Mouse (Mus musculus) spleen, adult 2 months (tissue): ENCODE results near the gene Slc12a8. TPM values are rescaled to one million over a fixed set of nuclear protein-coding genes. Genes with fewer than 3 reads are reported as not detected.

Experiments
- DNase-seq, 2 experiments: peaks; one replicate each; pipeline versions ENCODE4 v3.0.0 to v3.0.0-alpha.2; 2012 to 2021; ENCODE audit warnings: low spot score in 2 of 2, low read depth in 1 of 2
- H3K27ac ChIP-seq: fragments of 200-500 bp; 2 replicates; pipeline ENCODE4 v1.5.1; 2012; ENCODE audit warnings: low read length, inconsistent platforms; ENCODE audit not compliant: insufficient read depth
- H3K27me3 ChIP-seq: fragments of 200-500 bp; 2 replicates; pipeline ENCODE4 v1.6.1; 2012; ENCODE audit warnings: mild to moderate bottlenecking, moderate library complexity, low read length, inconsistent platforms; ENCODE audit not compliant: control insufficient read depth, insufficient read depth
- H3K36me3 ChIP-seq: fragments of 200-500 bp; 2 replicates; pipeline ENCODE4 v1.6.1; 2012; ENCODE audit warnings: mild to moderate bottlenecking, low read length, inconsistent platforms; ENCODE audit not compliant: control insufficient read depth, insufficient read depth
- H3K4me1 ChIP-seq: fragments of 200-500 bp; 2 replicates; pipeline ENCODE4 v1.6.1; 2011; ENCODE audit warnings: inconsistent platforms; ENCODE audit not compliant: control insufficient read depth, insufficient read depth, insufficient read length
- H3K4me3 ChIP-seq: fragments of 200-500 bp; 2 replicates; pipeline ENCODE4 v1.5.1; 2011; ENCODE audit warnings: mild to moderate bottlenecking, inconsistent platforms; ENCODE audit not compliant: insufficient read depth, insufficient read length; ENCODE audit errors: extremely low read depth
- CTCF ChIP-seq: fragments of 200-500 bp; IDR thresholded peaks from 2 replicates; pipeline ENCODE4 v1.5.1; 2011; ENCODE audit warnings: mild to moderate bottlenecking, inconsistent platforms; ENCODE audit not compliant: insufficient read depth, insufficient read length, insufficient replicate concordance; ENCODE audit errors: extremely low read depth
- POLR2A ChIP-seq: fragments of 200-500 bp; IDR thresholded peaks from 2 replicates; pipeline ENCODE4 v1.6.1; 2011; ENCODE audit warnings: low read depth, low read length, inconsistent platforms
- WGBS: fragments of 180-500 bp; shearing (Covaris S2); methylation state at CpG from one replicate; pipeline ENCODE4 v1.1.7; 2018; 5-methylcytosine and 5-hydroxymethylcytosine counted together
- polyA plus RNA-seq: library from polyadenylated mRNA; depleted of rRNA; stranded (reverse); fragments of >200 nt; gene quantifications from 2 replicates; pipeline ENCODE4 v1.2.3, GENCODE M21; 2012

The Slc12a8 gene
- polyA plus RNA-seq, 1 experiment, result 1.2 TPM

DNA sequence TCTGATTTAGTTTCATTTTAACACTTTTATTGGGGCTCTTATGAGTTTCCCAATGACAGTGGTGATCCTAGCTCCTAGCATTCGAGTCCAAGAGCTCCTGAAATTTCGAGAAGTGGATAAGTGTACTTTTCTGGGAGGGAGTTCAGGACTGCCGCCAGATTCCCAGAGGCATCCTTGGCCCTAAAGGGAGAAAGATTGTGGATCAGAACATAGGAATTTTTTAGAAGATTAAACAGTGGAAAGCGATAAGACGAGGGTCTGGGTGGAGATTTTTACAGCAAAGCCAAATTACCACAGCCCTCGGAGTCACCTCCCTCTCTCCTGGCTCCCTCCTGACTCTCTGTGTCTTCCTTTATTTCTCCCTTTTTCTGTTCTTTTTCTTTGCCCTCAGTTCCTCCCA, 58.6 kb downstream of the Slc12a8 start:
- Histone ChIP-seq H3K27me3 (no peaks in the 10 kb centered on the region), H3K27ac (no peak overlapping the region)
- 88% methylated on average over 6 of the region's 6 CpGs for WGBS

GRCm38 (mm10) chr16:33576271-33577189, 59.4 kb downstream of the Slc12a8 start:
- H3K4me3 ChIP-seq, result no peak overlapping the region
- DNase-seq, result no peak
- H3K27me3 ChIP-seq, result no peaks in the 10 kb centered on the region
- H3K4me1 ChIP-seq, result 0 out of 2 replicates have a peak, but pooled peaks cover 3% of the 10 kb centered on the region
- H3K27ac ChIP-seq, result no peak overlapping the region
- WGBS, result 90% methylated on average over 36 of the region's 36 CpGs
- no peak for TF ChIP-seq CTCF
- no peak for TF ChIP-seq POLR2A
- no peaks in the 10 kb centered on the region for H3K36me3 ChIP-seq

More for the DNA sequence above, 58.6 kb downstream of the Slc12a8 start:
- Histone ChIP-seq H3K36me3 (no peaks in the 10 kb centered on the region), H3K4me3 (no peak overlapping the region), H3K4me1 (0 out of 2 replicates have a peak, but pooled peaks cover 3% of the 10 kb centered on the region)
- TF ChIP-seq CTCF (no peak), POLR2A (no peak)
- no peak for DNase-seq

DNA sequence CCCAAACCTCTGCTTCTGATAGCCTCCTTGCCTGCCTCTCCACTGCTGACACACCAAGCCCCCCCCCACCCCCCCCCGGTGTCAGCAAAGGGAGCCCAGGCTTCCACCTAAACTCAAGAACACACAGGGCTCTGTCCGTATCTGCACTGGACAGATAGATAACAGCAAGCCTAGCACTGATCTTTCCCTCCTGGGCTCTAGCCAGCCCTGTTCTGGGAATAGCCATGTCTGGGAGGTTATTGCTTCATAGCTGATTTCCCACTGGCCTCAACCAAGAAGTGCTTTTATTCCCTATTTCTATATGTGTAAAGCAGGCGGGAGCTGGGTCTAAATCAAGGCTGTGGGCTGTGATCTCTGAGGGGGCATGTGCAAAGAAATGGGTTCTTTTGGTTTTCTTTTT, 61.3 kb downstream of the Slc12a8 start:
- Histone ChIP-seq H3K4me1 (peaks cover 5% of the 10 kb centered on the region; the same call in 1 of the 2 replicates), H3K4me3 (no peak overlapping the region), H3K27ac (no peak overlapping the region), H3K36me3 (no peaks in the 10 kb centered on the region), H3K27me3 (no peaks in the 10 kb centered on the region)
- TF ChIP-seq POLR2A, result no peak
- TF ChIP-seq CTCF, result no peak
- 79% methylated on average over 3 of the region's 3 CpGs for WGBS
- DNase-seq, result no peak

DNA sequence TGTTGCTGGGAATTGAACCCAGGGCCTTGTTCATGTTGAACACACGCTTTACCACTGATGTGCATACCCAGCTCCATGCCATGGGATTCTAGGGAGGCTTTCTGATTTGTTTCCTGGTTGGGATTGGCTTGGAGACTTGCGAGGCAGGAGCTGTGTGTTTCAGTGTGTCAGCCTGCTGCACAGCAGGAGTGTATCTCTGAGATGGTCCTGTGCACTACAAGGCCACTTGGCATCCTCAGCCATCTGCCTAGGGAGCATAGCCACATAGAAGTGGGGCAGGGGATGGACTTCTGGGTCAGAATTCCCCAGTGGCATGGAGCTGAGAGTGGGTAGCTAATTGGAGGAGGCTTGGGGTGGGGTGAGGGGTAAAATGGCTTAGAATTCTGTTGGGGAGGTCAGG, 63.2 kb downstream of the Slc12a8 start:
- DNase-seq, result no peak
- H3K4me3 ChIP-seq, result no peak overlapping the region
- WGBS, result 75% methylated on average over 2 of the region's 2 CpGs
- peaks cover 5% of the 10 kb centered on the region; the same call in 1 of the 2 replicates for H3K4me1 ChIP-seq
- H3K27ac ChIP-seq, result no peak overlapping the region
- TF ChIP-seq POLR2A (no peak), CTCF (no peak)
- H3K36me3 ChIP-seq, result no peaks in the 10 kb centered on the region
- H3K27me3 ChIP-seq, result no peaks in the 10 kb centered on the region

DNA sequence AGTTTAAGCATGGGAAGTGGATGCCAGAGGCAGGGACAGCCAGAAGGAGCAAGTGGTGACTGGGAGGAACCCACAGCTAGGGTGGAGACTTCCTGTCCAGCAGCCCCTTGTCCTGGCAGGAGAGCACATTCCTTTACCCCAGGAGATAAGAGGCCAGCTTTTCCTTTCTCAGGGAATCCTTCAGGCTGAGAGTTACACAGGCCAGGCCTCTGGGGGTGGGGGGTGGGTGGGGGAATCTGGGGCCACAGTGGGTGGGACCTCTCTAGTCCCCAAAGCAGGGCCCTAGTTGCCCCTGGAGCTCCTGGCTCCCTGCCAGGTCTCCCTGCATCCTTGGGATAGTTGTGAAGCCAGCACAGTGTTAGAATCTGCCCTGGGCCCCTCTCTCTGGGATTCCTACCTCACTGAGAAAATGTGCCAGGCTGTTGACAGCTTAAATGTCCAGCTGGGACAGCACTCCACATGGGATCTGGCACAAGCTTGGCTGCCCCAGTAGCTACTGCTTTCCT, 63.7 kb downstream of the Slc12a8 start:
- Histone ChIP-seq H3K27me3 (no peaks in the 10 kb centered on the region), H3K36me3 (no peaks in the 10 kb centered on the region), H3K27ac (no peak overlapping the region), H3K4me1 (peaks cover 5% of the 10 kb centered on the region; the same call in 1 of the 2 replicates), H3K4me3 (no peak overlapping the region)
- no peak for DNase-seq
- TF ChIP-seq POLR2A (no peak), CTCF (no peak)

DNA sequence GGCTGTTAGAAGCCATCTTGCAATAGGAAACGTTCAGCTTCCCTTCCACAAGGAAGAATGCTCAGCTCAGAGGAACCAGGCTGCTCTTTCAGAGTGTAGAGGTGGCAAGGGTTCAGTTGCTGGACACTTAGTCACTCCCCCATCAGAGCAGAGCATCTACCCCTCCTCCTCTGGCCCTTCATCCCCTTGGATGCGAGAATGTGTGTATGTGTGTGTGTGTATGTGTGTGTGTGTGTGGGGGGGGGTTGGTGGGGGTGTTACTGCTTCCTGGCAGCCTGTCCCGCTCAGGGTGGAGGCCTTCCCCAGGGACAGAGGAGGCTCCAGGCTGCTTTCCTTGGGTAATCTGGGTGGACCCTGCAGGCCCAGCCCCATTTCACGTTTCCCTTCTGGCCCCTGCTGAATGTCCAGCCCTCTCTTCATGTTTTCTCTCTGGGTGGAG, 64.6 kb downstream of the Slc12a8 start:
- Histone ChIP-seq H3K27me3 (no peaks in the 10 kb centered on the region), H3K27ac (peak overlapping the region; percentile 41; the same call in 1 of the 2 replicates), H3K4me3 (no peak overlapping the region), H3K4me1 (peaks cover 5% of the 10 kb centered on the region; the same call in 1 of the 2 replicates), H3K36me3 (no peaks in the 10 kb centered on the region)
- WGBS, result 65% methylated on average over 4 of the region's 4 CpGs
- TF ChIP-seq POLR2A, result no peak
- no peak for TF ChIP-seq CTCF
- no peak for DNase-seq

DNA sequence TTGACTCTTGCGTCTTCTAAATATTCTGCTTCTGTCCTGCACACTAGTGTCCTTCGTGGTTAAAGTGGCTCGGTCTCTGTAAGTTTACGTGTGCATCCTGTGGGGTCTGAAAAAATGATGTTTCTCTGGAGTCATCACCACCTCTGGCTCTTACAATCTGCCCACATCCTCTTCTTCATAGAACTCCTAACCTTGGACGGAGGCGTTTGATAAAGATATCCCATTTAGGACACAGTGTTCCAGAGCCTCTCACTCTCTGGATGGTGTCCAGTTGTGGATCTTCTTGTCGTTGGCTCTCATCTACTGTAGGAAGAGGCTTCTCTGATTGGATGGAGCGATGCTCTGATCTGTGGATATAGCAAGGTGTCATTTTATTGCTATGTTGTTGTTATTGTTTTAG, 65.4 kb downstream of the Slc12a8 start:
- 0 out of 2 replicates have a peak overlapping the region, but pooled peaks have one; percentile 41 for H3K27ac ChIP-seq
- H3K4me3 ChIP-seq, result no peak overlapping the region
- TF ChIP-seq CTCF (no peak), POLR2A (no peak)
- H3K27me3 ChIP-seq, result no peaks in the 10 kb centered on the region
- DNase-seq, result no peak
- H3K36me3 ChIP-seq, result no peaks in the 10 kb centered on the region
- peaks cover 5% of the 10 kb centered on the region; the same call in 1 of the 2 replicates for H3K4me1 ChIP-seq
- 66% methylated on average over 8 of the region's 8 CpGs for WGBS
